Mouse (Mus musculus) ES-Bruce4 (cell line): ENCODE results near the gene Parp3.

Experiments
- CTCF ChIP-seq: IDR thresholded peaks from one replicate; pipeline ENCODE4 v1.8.1; 2011; ENCODE audit warnings: low read depth, low read length
- EP300 ChIP-seq: IDR thresholded peaks from 2 replicates; pipeline ENCODE4 v1.6.1; 2011; ENCODE audit warnings: low read depth, low read length; ENCODE audit not compliant: insufficient read depth
- POLR2A ChIP-seq: IDR thresholded peaks from one replicate; pipeline ENCODE4 v1.8.1; 2011; ENCODE audit warnings: low read length; ENCODE audit not compliant: insufficient read depth

DNA sequence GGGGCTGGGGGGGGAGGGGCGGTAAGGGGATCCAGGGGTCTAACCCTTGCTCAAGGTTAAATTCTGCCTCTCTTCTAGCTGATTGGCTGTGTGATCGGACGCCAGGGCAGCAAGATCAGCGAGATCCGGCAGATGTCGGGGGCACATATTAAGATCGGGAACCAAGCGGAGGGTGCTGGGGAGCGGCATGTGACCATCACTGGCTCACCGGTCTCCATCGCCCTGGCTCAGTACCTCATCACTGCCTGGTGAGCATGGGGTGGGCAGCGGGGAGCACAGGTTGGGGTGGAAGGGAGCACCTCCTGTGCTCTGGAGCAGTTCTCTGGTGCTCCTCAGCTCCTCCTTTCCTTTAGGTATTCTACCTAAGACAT lies 14.3 kb downstream of the Parp3 start:
- TF ChIP-seq EP300 (no peak), POLR2A (no peak), CTCF (no peak)
